Mouse (Mus musculus): Measurements from ENCODE around the gene 1700056E22Rik. TPM values are rescaled to one million over a fixed set of nuclear protein-coding genes. Genes with fewer than 3 reads are reported as not detected.

1700056E22Rik gene
- total RNA-seq, 2 experiments from 2014 or later: 1.6 to 1.9 TPM

- no peak for DNase-seq
- intact Hi-C loops (cut with DNase I; ENCODE audit: low total_unique reads): no loop called here
Observed at GRCm38 (mm10) chr1:184030070-184030802, 3.9 kb downstream of the 1700056E22Rik start.

- intact Hi-C loops (cut with DNase I; ENCODE audit: low total_unique reads): no loop called here
- DNase-seq: no peak
Observed at GRCm38 (mm10) chr1:184027039-184027438, 7.1 kb downstream of the 1700056E22Rik start.

GRCm38 (mm10) chr1:184025079-184025478, 9.0 kb downstream of the 1700056E22Rik start:
- intact Hi-C loops (cut with DNase I; ENCODE audit: low total_unique reads): no loop called here
- DNase-seq: no peak

- intact Hi-C loops (cut with DNase I; ENCODE audit: low total_unique reads): no loop called here
- DNase-seq: no peak
Observed at GRCm38 (mm10) chr1:184024631-184025030, 9.5 kb downstream of the 1700056E22Rik start.

- intact Hi-C loops (cut with DNase I; ENCODE audit: low total_unique reads): no loop called here
Observed at GRCm38 (mm10) chr1:184023971-184024370, 10.1 kb downstream of the 1700056E22Rik start.

GRCm38 (mm10) chr1:184019722-184020107, 14.4 kb downstream of the 1700056E22Rik start:
- intact Hi-C loops (cut with DNase I; ENCODE audit: low total_unique reads): no loop called here
- DNase-seq: no peak

More at GRCm38 (mm10) chr1:184023971-184024370, 10.1 kb downstream of the 1700056E22Rik start:
- DNase-seq: no peak

- no peak for DNase-seq
- intact Hi-C loops (cut with DNase I; ENCODE audit: low total_unique reads): no loop called here
Observed at GRCm38 (mm10) chr1:184019042-184019721, 14.9 kb downstream of the 1700056E22Rik start.

- intact Hi-C loops (cut with DNase I; ENCODE audit: low total_unique reads): no loop called here
- no peak for DNase-seq
Observed at GRCm38 (mm10) chr1:184017606-184018005, 16.5 kb downstream of the 1700056E22Rik start.

- intact Hi-C loops (cut with DNase I; ENCODE audit: low total_unique reads): no loop called here
- no peak for DNase-seq
Observed at GRCm38 (mm10) chr1:184015995-184016730, 17.9 kb downstream of the 1700056E22Rik start.

- DNase-seq: no peak
- intact Hi-C loops (cut with DNase I; ENCODE audit: low total_unique reads): no loop called here
Observed at GRCm38 (mm10) chr1:184014091-184014490, 20.0 kb downstream of the 1700056E22Rik start.

GRCm38 (mm10) chr1:184013106-184013505, 21.0 kb downstream of the 1700056E22Rik start, which contains the start of gene Dusp10:
Gene Dusp10, plus strand, starts transcription at chr1:184013302.
- intact Hi-C loops (cut with DNase I; ENCODE audit: low total_unique reads): no loop called here
- DNase-seq: no peak

- no peak for DNase-seq
- intact Hi-C loops (cut with DNase I; ENCODE audit: low total_unique reads): no loop called here
Observed at GRCm38 (mm10) chr1:184011311-184011710, 22.8 kb downstream of the 1700056E22Rik start.

- no peak for DNase-seq
- intact Hi-C loops (cut with DNase I; ENCODE audit: low total_unique reads): no loop called here
Observed at GRCm38 (mm10) chr1:184006086-184006485, 28.0 kb downstream of the 1700056E22Rik start.

GRCm38 (mm10) chr1:184005315-184006058, 28.6 kb downstream of the 1700056E22Rik start:
- DNase-seq: no peak
- intact Hi-C loops (cut with DNase I; ENCODE audit: low total_unique reads): no loop called here

GRCm38 (mm10) chr1:184004311-184004710, 29.8 kb downstream of the 1700056E22Rik start:
- intact Hi-C loops (cut with DNase I; ENCODE audit: low total_unique reads): no loop called here
- DNase-seq: no peak

GRCm38 (mm10) chr1:184002470-184002869, 31.6 kb downstream of the 1700056E22Rik start:
- intact Hi-C loops (cut with DNase I; ENCODE audit: low total_unique reads): no loop called here
- no peak for DNase-seq

- no peak for DNase-seq
- intact Hi-C loops (cut with DNase I; ENCODE audit: low total_unique reads): no loop called here
Observed at GRCm38 (mm10) chr1:183997207-183997606, 36.9 kb downstream of the 1700056E22Rik start.

GRCm38 (mm10) chr1:183991921-183992320, 42.2 kb downstream of the 1700056E22Rik start:
- DNase-seq: no peak
- intact Hi-C loops (cut with DNase I; ENCODE audit: low total_unique reads): no loop called here

GRCm38 (mm10) chr1:183987711-183988245, 46.3 kb downstream of the 1700056E22Rik start:
- no peak for DNase-seq
- intact Hi-C loops (cut with DNase I; ENCODE audit: low total_unique reads): no loop called here
